Mouse (Mus musculus): ENCODE data around the gene Camk2g.
A peak's percentile ranks its signal among the peaks of the same experiment; 100 is the strongest.

DNA sequence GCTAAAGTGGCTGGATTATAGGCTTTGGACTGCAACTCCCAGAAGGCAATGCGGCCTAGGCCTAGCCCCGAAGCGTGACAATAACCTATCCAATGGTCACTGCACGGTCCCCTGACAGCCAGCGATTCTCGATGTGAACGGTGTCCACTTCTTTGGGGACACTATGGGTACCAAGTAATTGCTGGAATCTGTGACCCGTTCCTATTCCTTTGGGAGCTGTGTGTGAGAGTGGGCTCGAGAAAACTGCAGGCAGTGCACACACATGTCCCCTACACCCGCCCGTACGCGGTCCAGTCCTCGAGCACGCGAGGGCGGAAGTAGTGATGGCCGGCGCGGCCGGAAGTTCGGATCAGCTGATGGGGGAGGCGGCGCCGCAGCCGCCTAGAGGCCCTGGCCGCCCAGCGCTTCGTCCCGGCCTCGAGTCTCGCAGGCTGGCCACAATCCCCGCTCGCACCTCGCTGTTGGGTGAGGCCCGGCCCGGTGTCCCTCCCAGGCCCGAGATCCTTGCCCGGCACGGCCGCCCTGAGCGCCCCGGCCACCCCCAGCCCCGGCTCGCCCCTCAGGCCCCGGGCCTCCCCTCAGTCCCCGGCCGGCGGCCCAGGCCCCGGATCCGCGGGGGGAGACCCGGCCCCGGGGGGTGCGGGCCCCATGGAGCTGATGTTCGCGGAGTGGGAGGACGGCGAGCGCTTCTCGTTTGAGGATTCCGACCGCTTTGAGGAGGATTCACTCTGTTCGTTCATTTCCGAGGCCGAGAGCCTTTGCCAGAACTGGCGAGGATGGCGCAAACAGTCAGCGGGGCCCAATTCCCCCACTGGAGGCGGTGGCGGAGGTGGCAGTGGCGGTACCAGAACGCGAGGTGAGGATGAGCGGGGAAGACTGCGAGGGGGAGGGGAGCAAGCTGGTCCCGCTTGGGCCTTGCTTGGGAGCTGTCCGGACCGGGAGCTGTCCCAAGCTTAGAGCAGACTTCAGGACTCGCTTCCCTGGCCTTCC lies 86.4 kb downstream of the Camk2g start, which contains the start of gene Zswim8:
- TF ChIP-seq POLR2A (IDR thresholded peaks at IDR 0.05; ENCODE audit: borderline replicate concordance, insufficient read depth, low read length) (peak; percentile 83), CTCF (IDR thresholded peaks at IDR 0.05; ENCODE audit: borderline replicate concordance, insufficient read depth, low read depth, low read length) (no peak)
